Mouse (Mus musculus) small intestine, adult 2 months (tissue): ENCODE results near the gene Alyref2.

Source experiments
- CTCF ChIP-seq: fragments of 200-500 bp; IDR thresholded peaks from 2 replicates; pipeline ENCODE4 v1.5.1; 2012; ENCODE audit warnings: low read depth, mild to moderate bottlenecking, control low read depth, inconsistent platforms, low read length, moderate library complexity, mixed read lengths; ENCODE audit not compliant: insufficient replicate concordance, insufficient read length; ENCODE audit errors: extremely low read depth
- POLR2A ChIP-seq: fragments of 200-500 bp; IDR thresholded peaks from 2 replicates; pipeline ENCODE4 v1.6.1; 2012; ENCODE audit warnings: low read depth, mild to moderate bottlenecking, control low read depth, inconsistent platforms, low read length, moderate library complexity

GRCm38 (mm10) chr1:171552230-171552629 lies 49.0 kb downstream of the Alyref2 start:
- TF ChIP-seq CTCF (no peak), POLR2A (no peak)
